Mouse (Mus musculus) WW6 (cell line): ENCODE data around the gene Drc3.

Experiments used
- DNase-seq: peaks from one replicate; pipeline ENCODE4 v3.0.0-alpha.2; 2013; ENCODE audit warnings: low read depth, low spot score

Drc3 gene

GRCm38 (mm10) chr11:60335771-60336170 lies 17.4 kb upstream of the Drc3 start:
- no peak for DNase-seq

GRCm38 (mm10) chr11:60338291-60338690 lies 14.8 kb upstream of the Drc3 start:
- DNase-seq, result peak; percentile 65

- DNase-seq, result peak; percentile 28
Observed at GRCm38 (mm10) chr11:60339361-60339760, 13.8 kb upstream of the Drc3 start.

GRCm38 (mm10) chr11:60345868-60346267 lies 7.3 kb upstream of the Drc3 start:
- no peak for DNase-seq

GRCm38 (mm10) chr11:60346537-60346936 lies 6.6 kb upstream of the Drc3 start:
- no peak for DNase-seq

GRCm38 (mm10) chr11:60351388-60351787 lies 1.7 kb upstream of the Drc3 start:
- DNase-seq, result no peak

GRCm38 (mm10) chr11:60351925-60352371 lies 1.2 kb upstream of the Drc3 start:
- no peak for DNase-seq

- DNase-seq, result no peak
Observed at GRCm38 (mm10) chr11:60355952-60356351, 2.8 kb downstream of the Drc3 start.

GRCm38 (mm10) chr11:60357116-60357515 lies 4.0 kb downstream of the Drc3 start:
- DNase-seq, result no peak

GRCm38 (mm10) chr11:60358548-60358947 lies 5.4 kb downstream of the Drc3 start:
- DNase-seq, result no peak

- no peak for DNase-seq
Observed at GRCm38 (mm10) chr11:60359138-60359537, 6.0 kb downstream of the Drc3 start.

GRCm38 (mm10) chr11:60359936-60360335 lies 6.8 kb downstream of the Drc3 start:
- no peak for DNase-seq

GRCm38 (mm10) chr11:60360631-60361201 lies 7.6 kb downstream of the Drc3 start:
- DNase-seq, result no peak

GRCm38 (mm10) chr11:60366239-60367019 lies 13.3 kb downstream of the Drc3 start:
- DNase-seq, result no peak

- DNase-seq, result no peak
Observed at GRCm38 (mm10) chr11:60367256-60367655, 14.1 kb downstream of the Drc3 start.

GRCm38 (mm10) chr11:60368909-60369308 lies 15.8 kb downstream of the Drc3 start:
- DNase-seq, result no peak

GRCm38 (mm10) chr11:60369448-60369847 lies 16.3 kb downstream of the Drc3 start:
- DNase-seq, result no peak

GRCm38 (mm10) chr11:60370431-60370830 lies 17.3 kb downstream of the Drc3 start:
- no peak for DNase-seq

- DNase-seq, result no peak
Observed at GRCm38 (mm10) chr11:60374481-60374880, 21.4 kb downstream of the Drc3 start.

GRCm38 (mm10) chr11:60383518-60383917 lies 30.4 kb downstream of the Drc3 start:
- no peak for DNase-seq

- DNase-seq, result no peak
Observed at GRCm38 (mm10) chr11:60384762-60385421, 31.8 kb downstream of the Drc3 start.

GRCm38 (mm10) chr11:60385946-60386345 lies 32.8 kb downstream of the Drc3 start:
- no peak for DNase-seq

- DNase-seq, result no peak
Observed at GRCm38 (mm10) chr11:60387944-60388343, 34.8 kb downstream of the Drc3 start.
